Mouse (Mus musculus): ENCODE data around the gene Cd300ld5. TPM values are rescaled to one million over a fixed set of nuclear protein-coding genes. Genes with fewer than 3 reads are reported as not detected.

The Cd300ld5 gene
- polyA plus RNA-seq, 1 experiment from 2014 or later: not detected

DNA sequence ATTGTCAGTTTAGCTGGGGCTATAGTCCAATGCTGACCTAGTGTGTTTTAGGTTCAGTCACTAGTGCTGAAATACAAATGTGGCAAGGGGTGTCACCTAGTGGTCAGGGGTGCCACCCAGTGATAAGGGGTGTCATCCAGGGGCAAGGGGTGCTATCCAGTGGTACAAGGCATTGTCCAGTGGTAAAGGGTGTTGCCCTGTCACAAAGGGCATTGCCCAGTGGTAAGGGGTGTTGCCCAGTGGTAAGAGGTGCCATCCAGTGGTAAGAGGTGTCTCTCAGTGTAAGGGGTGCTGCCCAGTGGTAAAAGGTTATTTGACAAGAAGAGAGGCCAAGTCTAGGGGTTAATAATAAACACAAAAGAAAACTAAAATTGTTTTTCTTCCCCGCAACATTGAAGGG lies 39.9 kb upstream of the Cd300ld5 start:
- ATAC-seq: no peak
- H3K27me3 ChIP-seq (replicated peaks; ENCODE audit: control insufficient read depth, insufficient read depth, low read length): no peaks in the 10 kb centered on the region

GRCm38 (mm10) chr11:115075859-115076258 lies 38.3 kb upstream of the Cd300ld5 start:
- no peak overlapping the region for H3K9ac ChIP-seq (replicated peaks; ENCODE audit: low read depth, low read length)
- no peaks in the 10 kb centered on the region for H3K27me3 ChIP-seq (replicated peaks; ENCODE audit: control insufficient read depth, insufficient read depth, low read length)
- H3K27ac ChIP-seq (ENCODE audit: low read length): no peak overlapping the region
- no peak overlapping the region for H3K4me3 ChIP-seq (replicated peaks; ENCODE audit: low read length)
- no peak for ATAC-seq
- 87% methylated on average over 5 of the region's 5 CpGs for WGBS
- H3K4me2 ChIP-seq (ENCODE audit: low read length): no peak overlapping the region
- H3K4me1 ChIP-seq (replicated peaks; ENCODE audit: control insufficient read depth, insufficient read depth, low read length): peaks cover 7% of the 10 kb centered on the region
- H3K9me3 ChIP-seq (ENCODE audit: control insufficient read depth, low read length): no peaks in the 10 kb centered on the region
- no peaks in the 10 kb centered on the region for H3K36me3 ChIP-seq (ENCODE audit: control insufficient read depth, insufficient read depth)

More for the DNA sequence above, 39.9 kb upstream of the Cd300ld5 start:
- Histone ChIP-seq H3K4me2 (ENCODE audit: low read length) (no peak overlapping the region), H3K4me3 (replicated peaks; ENCODE audit: low read length) (no peak overlapping the region), H3K9ac (replicated peaks; ENCODE audit: low read depth, low read length) (no peak overlapping the region), H3K4me1 (replicated peaks; ENCODE audit: control insufficient read depth, insufficient read depth, low read length) (no peaks in the 10 kb centered on the region), H3K36me3 (ENCODE audit: control insufficient read depth, insufficient read depth) (no peaks in the 10 kb centered on the region), H3K9me3 (ENCODE audit: control insufficient read depth, low read length) (no peaks in the 10 kb centered on the region), H3K27ac (ENCODE audit: low read length) (no peak overlapping the region)
- 97% methylated on average over 1 of the region's 1 CpGs for WGBS

DNA sequence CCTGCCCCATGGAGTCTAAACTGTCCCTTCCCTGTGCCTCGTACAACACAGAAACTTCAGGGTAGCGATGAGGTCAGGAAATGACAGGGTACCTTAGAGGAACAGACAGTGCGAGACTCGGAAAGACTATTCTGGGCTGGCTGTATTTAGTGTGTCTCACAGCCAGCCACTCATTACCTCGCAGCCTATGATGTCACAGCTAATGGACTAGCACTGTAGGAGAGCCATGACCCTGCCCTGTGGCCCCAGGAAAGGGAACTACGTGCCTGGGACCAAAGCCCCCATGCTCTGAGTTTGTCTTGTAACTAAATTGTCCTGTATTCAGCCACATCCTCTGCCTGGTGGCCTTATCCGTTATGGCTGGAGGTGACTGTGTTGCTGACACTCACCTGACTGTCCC lies 37.8 kb upstream of the Cd300ld5 start:
- no peak for ATAC-seq
- no peak overlapping the region for H3K27ac ChIP-seq (ENCODE audit: low read length)
- no peaks in the 10 kb centered on the region for H3K36me3 ChIP-seq (ENCODE audit: control insufficient read depth, insufficient read depth)
- no peaks in the 10 kb centered on the region for H3K27me3 ChIP-seq (replicated peaks; ENCODE audit: control insufficient read depth, insufficient read depth, low read length)
- H3K4me1 ChIP-seq (replicated peaks; ENCODE audit: control insufficient read depth, insufficient read depth, low read length): peaks cover 7% of the 10 kb centered on the region
- H3K4me2 ChIP-seq (ENCODE audit: low read length): no peak overlapping the region
- H3K9ac ChIP-seq (replicated peaks; ENCODE audit: low read depth, low read length): no peak overlapping the region
- WGBS: 80% methylated on average over 7 of the region's 7 CpGs
- H3K4me3 ChIP-seq (replicated peaks; ENCODE audit: low read length): no peak overlapping the region
- H3K9me3 ChIP-seq (ENCODE audit: control insufficient read depth, low read length): no peaks in the 10 kb centered on the region

GRCm38 (mm10) chr11:115073002-115073401 lies 35.4 kb upstream of the Cd300ld5 start:
- H3K4me3 ChIP-seq (replicated peaks; ENCODE audit: low read length): no peak overlapping the region
- peaks cover 7% of the 10 kb centered on the region for H3K4me1 ChIP-seq (replicated peaks; ENCODE audit: control insufficient read depth, insufficient read depth, low read length)
- H3K4me2 ChIP-seq (ENCODE audit: low read length): no peak overlapping the region
- ATAC-seq: no peak
- no peaks in the 10 kb centered on the region for H3K36me3 ChIP-seq (ENCODE audit: control insufficient read depth, insufficient read depth)
- H3K27ac ChIP-seq (ENCODE audit: low read length): no peak overlapping the region
- no peak overlapping the region for H3K9ac ChIP-seq (replicated peaks; ENCODE audit: low read depth, low read length)
- no peaks in the 10 kb centered on the region for H3K9me3 ChIP-seq (ENCODE audit: control insufficient read depth, low read length)
- WGBS: 65% methylated on average over 5 of the region's 5 CpGs
- H3K27me3 ChIP-seq (replicated peaks; ENCODE audit: control insufficient read depth, insufficient read depth, low read length): no peaks in the 10 kb centered on the region

GRCm38 (mm10) chr11:115071631-115072294 lies 34.2 kb upstream of the Cd300ld5 start:
- 22% methylated on average over 14 of the region's 14 CpGs for WGBS
- Histone ChIP-seq H3K27me3 (replicated peaks; ENCODE audit: control insufficient read depth, insufficient read depth, low read length) (no peaks in the 10 kb centered on the region), H3K36me3 (ENCODE audit: control insufficient read depth, insufficient read depth) (no peaks in the 10 kb centered on the region), H3K9ac (replicated peaks; ENCODE audit: low read depth, low read length) (no peak overlapping the region), H3K9me3 (ENCODE audit: control insufficient read depth, low read length) (no peaks in the 10 kb centered on the region), H3K4me3 (replicated peaks; ENCODE audit: low read length) (no peak overlapping the region), H3K27ac (ENCODE audit: low read length) (no peak overlapping the region), H3K4me2 (ENCODE audit: low read length) (peak overlapping the region; percentile 8), H3K4me1 (replicated peaks; ENCODE audit: control insufficient read depth, insufficient read depth, low read length) (peaks cover 7% of the 10 kb centered on the region)
- ATAC-seq: no peak

DNA sequence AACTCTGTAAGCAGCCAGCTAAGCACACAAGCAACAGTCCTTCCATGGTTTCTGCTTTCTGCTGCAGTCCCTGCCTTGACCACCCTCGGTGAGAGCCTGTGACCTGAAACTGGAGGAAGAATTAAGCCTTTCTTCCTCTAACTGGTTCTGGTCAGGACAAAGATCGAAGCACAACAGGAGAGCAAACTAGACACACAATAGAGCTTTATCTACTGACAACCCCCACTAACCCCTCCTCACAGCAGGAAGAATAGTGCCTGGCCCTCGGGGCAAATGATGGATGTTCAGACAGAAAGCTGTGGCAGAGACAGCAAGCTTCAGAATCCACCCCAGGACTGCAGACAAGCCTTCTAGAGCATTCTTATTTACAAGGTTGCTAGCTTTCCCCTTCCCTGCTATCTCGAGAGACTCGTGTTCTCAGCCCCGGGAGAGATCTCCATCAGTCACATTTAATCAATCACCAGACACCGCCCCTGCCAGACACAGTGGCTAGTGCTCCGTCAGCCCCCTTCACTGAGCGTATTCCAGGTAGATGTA lies 33.5 kb upstream of the Cd300ld5 start:
- no peak for ATAC-seq
- no peaks in the 10 kb centered on the region for H3K9me3 ChIP-seq (ENCODE audit: control insufficient read depth, low read length)
- H3K36me3 ChIP-seq (ENCODE audit: control insufficient read depth, insufficient read depth): no peaks in the 10 kb centered on the region
- WGBS: 13% methylated on average over 9 of the region's 9 CpGs
- no peak overlapping the region for H3K9ac ChIP-seq (replicated peaks; ENCODE audit: low read depth, low read length)
- H3K4me3 ChIP-seq (replicated peaks; ENCODE audit: low read length): no peak overlapping the region
- H3K27ac ChIP-seq (ENCODE audit: low read length): no peak overlapping the region
- peak overlapping the region; percentile 8 for H3K4me2 ChIP-seq (ENCODE audit: low read length)
- no peaks in the 10 kb centered on the region for H3K27me3 ChIP-seq (replicated peaks; ENCODE audit: control insufficient read depth, insufficient read depth, low read length)
- peaks cover 7% of the 10 kb centered on the region for H3K4me1 ChIP-seq (replicated peaks; ENCODE audit: control insufficient read depth, insufficient read depth, low read length)

DNA sequence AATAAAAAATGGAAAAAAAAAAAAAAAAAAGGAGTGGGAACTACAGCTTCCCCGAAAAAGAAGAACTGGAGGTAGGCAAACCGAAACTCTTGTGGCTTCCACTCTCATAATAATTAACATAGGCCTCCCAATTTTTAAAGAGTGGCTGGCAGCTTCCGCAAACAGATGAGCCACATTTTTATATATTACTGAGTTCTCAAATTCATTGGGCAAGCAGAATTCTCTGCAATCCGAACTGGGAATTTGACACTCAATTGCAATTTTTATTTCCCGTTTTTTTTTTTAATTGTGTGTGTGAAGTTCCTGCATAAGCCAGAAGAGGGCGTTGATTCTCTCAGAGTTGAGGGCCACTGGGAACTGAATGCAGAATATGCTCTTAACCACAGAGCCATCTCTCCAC lies 29.2 kb upstream of the Cd300ld5 start:
- no peaks in the 10 kb centered on the region for H3K36me3 ChIP-seq (ENCODE audit: control insufficient read depth, insufficient read depth)
- no peak overlapping the region for H3K27ac ChIP-seq (ENCODE audit: low read length)
- no peak overlapping the region for H3K4me2 ChIP-seq (ENCODE audit: low read length)
- no peaks in the 10 kb centered on the region for H3K9me3 ChIP-seq (ENCODE audit: control insufficient read depth, low read length)
- H3K27me3 ChIP-seq (replicated peaks; ENCODE audit: control insufficient read depth, insufficient read depth, low read length): no peaks in the 10 kb centered on the region
- no peak overlapping the region for H3K9ac ChIP-seq (replicated peaks; ENCODE audit: low read depth, low read length)
- H3K4me1 ChIP-seq (replicated peaks; ENCODE audit: control insufficient read depth, insufficient read depth, low read length): peaks cover 5% of the 10 kb centered on the region
- ATAC-seq: no peak
- WGBS: 81% methylated on average over 6 of the region's 6 CpGs
- H3K4me3 ChIP-seq (replicated peaks; ENCODE audit: low read length): no peak overlapping the region

DNA sequence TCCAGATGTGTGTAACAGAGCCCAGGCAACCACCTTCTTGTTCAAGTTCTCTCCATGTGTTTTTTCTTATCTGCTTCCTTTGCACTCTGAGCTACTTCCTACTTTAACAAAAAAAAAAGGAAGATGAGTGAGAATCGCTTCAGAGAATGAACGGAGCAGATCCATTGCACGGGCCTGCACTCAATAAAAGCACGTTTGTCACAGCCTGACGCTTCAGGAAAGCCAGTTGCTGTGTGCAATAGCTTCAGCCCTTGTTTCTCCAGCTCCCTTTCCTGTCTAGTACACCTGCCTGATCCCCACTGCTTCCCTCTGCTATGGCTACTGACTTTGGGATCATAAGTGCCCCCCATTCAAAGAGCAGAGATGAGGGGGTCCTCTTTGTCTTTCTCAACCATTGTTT lies 24.5 kb upstream of the Cd300ld5 start, which contains the start of gene Cd300e:
Gene Cd300e, minus strand, starts transcription at position 101 of the 400 bp plus-strand sequence.
- Histone ChIP-seq H3K27ac (ENCODE audit: low read length) (no peak within 1 kb of the TSS), H3K9me3 (ENCODE audit: control insufficient read depth, low read length) (no peaks in the 10 kb centered on the region), H3K27me3 (replicated peaks; ENCODE audit: control insufficient read depth, insufficient read depth, low read length) (no peaks in the 10 kb centered on the region), H3K4me2 (ENCODE audit: low read length) (no peak within 1 kb of the TSS), H3K4me3 (replicated peaks; ENCODE audit: low read length) (no peak within 1 kb of the TSS), H3K9ac (replicated peaks; ENCODE audit: low read depth, low read length) (no peak within 1 kb of the TSS), H3K36me3 (ENCODE audit: control insufficient read depth, insufficient read depth) (no peaks in the 10 kb centered on the region), H3K4me1 (replicated peaks; ENCODE audit: control insufficient read depth, insufficient read depth, low read length) (no peaks in the 10 kb centered on the region)
- no peak for ATAC-seq
- WGBS: 32% methylated on average over 5 of the region's 5 CpGs

DNA sequence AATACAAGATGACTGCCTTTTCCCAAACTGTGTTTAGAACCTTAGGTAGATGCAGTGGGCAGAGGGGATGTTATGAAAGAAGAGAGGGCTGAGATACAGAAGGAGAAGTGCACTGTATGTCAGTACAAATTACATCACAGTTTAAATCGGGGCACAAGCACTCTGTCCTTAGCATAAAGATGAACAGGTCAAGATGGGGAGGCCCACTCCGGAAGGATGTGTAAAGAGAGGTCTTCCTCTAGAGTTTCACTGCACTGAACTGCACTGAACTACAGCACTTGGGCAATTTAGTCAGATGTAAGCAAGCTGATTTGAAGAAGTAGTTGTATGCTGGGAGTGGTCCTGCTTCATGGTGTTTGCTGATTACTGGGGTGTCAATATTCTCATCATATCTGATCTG lies 22.2 kb upstream of the Cd300ld5 start:
- Histone ChIP-seq H3K4me2 (ENCODE audit: low read length) (no peak overlapping the region), H3K4me1 (replicated peaks; ENCODE audit: control insufficient read depth, insufficient read depth, low read length) (no peaks in the 10 kb centered on the region), H3K9me3 (ENCODE audit: control insufficient read depth, low read length) (no peaks in the 10 kb centered on the region), H3K36me3 (ENCODE audit: control insufficient read depth, insufficient read depth) (no peaks in the 10 kb centered on the region), H3K4me3 (replicated peaks; ENCODE audit: low read length) (no peak overlapping the region), H3K9ac (replicated peaks; ENCODE audit: low read depth, low read length) (no peak overlapping the region), H3K27me3 (replicated peaks; ENCODE audit: control insufficient read depth, insufficient read depth, low read length) (no peaks in the 10 kb centered on the region), H3K27ac (ENCODE audit: low read length) (no peak overlapping the region)
- WGBS: 94% methylated on average over 2 of the region's 2 CpGs
- no peak for ATAC-seq
